Mouse (Mus musculus) spleen, postnatal 10 days (tissue): ENCODE data around the gene Hoxb7.

Experiments
- DNase-seq, 2 experiments: peaks; one replicate each; pipeline ENCODE4 v3.0.0; 2021 to 2022; ENCODE audit warnings: low spot score in 2 of 2

Gene Hoxb7

GRCm38 (mm10) chr11:96284774-96285734 is 1.4 kb upstream of the Hoxb7 start:
- DNase-seq, result no peak

- no peak for DNase-seq
These were observed 439 bp downstream of the Hoxb7 start for GRCm38 (mm10) chr11:96286739-96287385.

GRCm38 (mm10) chr11:96287411-96287810 is 988 bp downstream of the Hoxb7 start:
- DNase-seq, result no peak

DNA sequence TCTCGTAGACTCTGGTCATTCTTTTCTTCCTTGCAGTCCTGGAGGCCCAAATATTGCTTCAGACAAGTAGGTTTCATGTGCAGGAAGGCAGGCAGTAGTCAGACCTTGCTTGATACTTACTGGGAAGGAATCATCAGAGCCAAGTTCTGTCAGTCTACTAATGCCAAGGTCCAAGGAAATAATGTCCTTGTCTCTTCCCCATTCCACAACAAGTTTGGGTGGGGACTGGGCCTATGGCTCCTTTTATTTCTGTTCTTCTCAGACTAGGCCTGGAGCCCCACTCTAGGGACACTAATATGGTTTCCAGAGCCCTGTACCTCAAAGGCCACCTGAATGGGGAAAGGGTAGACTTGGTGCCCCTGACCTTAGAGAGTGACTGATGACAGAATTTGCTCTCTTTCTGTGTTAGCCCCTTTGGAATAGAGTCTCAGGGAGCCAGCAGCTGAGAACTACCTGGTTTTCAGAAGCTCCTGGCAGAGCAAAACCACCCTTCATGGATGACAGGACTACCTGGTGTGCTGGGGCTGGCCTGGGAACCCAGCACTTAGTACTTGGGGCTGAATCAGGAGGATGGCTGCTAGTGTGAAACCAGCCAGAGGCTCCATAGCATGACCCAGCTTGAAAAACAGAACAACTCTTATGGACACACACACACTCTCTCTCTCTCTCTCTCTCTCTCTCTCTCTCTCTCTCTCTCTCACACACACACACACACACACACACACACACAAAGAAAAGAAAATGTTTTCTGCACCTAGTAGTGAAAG is 2.2 kb downstream of the Hoxb7 start:
- DNase-seq, result no peak

GRCm38 (mm10) chr11:96289293-96289692 is 2.9 kb downstream of the Hoxb7 start:
- DNase-seq, result no peak

DNA sequence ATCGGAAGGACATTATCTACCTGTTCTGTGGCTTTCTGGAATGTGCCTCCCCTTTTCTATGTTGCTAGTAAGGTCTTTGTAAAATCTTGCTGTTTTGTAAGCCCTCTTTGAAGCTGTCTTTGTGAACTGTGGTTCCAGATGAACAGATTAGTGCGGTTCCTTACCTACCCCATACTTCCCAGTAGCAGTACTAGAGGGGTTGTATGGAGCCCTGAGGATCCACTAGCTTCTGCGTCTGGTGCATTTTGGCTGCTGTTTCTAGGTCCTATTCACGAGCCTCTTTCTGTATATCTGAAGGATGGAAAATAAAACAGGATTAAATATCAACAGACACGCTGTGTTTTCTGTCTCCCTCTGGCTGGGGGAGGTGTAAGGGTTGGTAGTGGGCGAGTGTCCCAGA is 3.4 kb downstream of the Hoxb7 start:
- no peak for DNase-seq

GRCm38 (mm10) chr11:96290705-96291355 is 4.4 kb downstream of the Hoxb7 start:
- DNase-seq, result no peak

GRCm38 (mm10) chr11:96291681-96292564 is 5.5 kb downstream of the Hoxb7 start, which contains the start of gene Hoxb6:
TSS of gene Hoxb6 (plus strand) at chr11:96292476.
- DNase-seq, result no peak

- DNase-seq, result no peak
These were observed 6.3 kb downstream of the Hoxb7 start for GRCm38 (mm10) chr11:96292565-96293301.

GRCm38 (mm10) chr11:96293302-96293921 is 7.0 kb downstream of the Hoxb7 start:
- no peak for DNase-seq

DNA sequence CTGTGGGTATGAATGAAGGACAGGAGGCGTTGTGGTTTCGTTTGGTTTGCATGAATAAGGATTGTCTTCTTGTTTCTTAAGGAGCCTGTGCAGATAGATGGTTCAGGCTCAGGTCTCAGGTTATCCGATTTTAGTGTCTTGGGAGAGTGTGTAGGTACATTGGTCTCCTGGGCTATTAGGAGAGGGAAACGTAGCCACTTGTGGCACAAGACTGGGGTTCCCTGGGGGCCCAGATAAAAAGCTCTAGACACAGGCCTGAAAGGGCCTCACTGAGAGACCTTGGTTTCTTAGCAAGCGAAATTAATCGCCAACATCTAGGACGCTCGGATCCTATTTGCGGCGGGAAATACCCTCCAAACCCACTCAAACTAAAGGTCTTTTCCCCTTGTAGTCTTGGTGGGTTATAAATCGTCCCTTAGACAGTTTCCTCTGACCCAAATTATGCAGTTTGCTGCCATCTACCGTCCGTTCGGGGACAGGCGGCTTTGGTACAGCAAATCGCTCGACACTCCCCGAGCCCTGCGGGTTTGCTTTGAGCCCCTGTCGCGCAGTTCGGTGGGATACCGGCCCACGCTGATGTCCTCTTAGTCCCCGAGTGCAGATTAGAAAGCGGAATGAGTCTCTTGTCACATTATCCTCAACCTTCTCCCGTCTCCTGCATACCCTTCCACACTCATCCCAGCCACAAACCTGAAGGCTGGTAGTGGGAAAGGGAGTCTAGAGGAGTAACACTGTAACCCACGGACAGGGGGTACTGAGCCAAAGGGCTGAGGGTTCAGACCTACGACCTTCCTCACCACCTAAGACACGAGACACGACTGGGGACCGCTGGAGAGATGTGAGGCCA is 8.0 kb downstream of the Hoxb7 start:
- DNase-seq, result peak; percentile 29 to 74

DNA sequence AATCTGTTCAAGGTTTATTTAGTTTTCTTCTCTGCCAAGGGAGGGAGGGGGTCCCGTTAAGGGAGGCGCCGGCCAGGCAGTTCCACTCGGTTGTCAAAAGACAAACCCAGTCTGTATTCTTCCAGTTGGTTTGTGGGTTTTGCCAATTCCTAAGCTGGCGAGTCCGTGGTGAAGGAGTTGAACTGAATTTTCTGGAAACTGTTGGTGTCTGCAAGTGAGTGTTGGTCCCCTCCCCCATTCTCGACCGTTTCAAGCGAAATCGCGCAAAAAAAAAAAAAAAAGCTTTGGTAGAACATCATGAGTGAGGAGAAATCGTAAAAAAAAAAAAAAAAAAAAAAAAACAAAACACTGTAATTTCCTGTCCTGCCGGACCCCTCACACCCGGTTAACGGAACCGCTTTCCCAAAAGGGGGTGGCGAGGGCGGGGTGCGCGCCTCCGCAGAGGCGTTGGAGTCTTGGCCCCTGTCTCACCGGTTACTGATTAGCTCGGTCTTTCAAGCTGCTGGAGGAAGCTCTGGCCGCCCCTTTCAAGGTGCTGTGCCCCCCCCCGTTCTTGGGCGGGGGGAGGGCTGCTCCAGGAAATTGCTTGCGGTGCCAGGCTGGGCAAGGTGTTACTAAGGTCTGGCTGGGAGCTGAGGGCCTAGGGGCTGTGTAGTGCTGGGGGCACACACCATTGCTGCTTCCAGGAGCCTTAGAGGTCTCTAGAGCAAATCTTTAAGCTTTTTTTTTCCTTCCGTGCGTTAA is 8.8 kb downstream of the Hoxb7 start:
- DNase-seq, result no peak

DNA sequence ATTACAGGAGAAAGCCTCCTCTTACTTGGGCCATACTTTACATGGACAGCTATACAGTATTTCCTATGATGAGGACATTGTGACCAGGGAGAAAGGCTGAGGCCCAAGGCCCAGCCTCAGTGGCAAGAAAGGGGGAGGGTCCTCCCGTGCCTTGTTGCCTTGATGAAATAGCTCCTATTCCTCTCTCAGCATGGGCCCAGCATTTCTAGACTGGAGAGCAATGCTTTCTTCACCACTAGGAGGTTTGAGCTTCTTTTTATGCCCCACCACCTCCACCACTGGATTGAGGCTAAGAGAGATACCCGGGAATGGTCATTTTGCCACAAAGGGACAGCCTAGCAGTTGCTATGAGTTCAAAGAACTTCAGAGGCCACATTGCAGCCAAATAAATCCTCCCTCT is 10.6 kb downstream of the Hoxb7 start:
- DNase-seq, result no peak

DNA sequence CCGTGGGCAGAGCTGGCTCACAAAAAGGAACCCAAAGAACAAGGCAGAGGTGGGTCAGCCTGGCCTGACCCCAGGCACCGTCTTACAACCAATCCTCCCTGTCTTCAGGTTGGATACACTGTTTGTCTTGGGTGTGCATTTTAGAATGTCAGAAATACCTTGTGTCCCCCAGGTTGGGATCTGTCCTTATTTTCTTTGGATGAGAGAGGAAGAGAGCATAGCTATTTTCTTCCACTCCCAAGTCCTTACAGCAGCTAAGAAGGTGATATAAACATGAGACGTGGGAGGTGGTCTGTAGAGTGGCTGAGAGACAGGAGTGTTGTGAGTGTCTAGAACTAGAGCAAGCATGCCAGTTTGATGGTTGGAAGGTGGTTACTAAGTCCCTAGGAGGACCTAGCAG is 11.0 kb downstream of the Hoxb7 start:
- no peak for DNase-seq

DNA sequence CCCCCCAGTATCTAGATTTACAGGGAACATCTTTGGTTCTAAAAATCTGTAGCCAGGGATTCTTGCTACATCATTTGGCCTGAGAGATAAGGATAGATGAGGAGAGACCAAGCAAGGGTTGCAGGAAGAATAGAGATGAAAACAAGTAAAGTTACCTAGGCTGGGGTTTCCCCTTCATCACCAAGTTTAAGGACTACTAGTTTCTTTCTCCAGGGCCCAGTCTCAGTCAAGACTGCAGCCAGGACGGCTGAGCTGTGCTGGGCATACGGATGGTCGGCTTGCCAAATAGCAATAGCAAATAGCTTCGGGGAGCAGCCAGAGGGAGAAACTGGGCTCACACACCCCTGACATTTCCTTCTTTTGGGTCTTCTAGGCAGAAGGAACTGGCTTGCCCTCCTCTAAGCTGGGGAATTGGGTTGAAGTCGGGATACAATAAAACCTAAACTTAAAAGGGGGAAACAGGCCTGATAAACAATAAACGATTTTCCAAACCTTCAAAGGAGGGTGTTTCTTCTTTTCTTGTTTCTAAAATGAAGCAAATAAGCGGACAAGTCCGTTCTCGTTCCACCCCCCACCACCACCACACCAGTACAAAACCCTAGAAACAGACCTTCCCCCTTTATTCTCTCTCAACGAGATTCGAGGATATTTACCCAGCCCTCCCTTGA is 11.7 kb downstream of the Hoxb7 start:
- no peak for DNase-seq

DNA sequence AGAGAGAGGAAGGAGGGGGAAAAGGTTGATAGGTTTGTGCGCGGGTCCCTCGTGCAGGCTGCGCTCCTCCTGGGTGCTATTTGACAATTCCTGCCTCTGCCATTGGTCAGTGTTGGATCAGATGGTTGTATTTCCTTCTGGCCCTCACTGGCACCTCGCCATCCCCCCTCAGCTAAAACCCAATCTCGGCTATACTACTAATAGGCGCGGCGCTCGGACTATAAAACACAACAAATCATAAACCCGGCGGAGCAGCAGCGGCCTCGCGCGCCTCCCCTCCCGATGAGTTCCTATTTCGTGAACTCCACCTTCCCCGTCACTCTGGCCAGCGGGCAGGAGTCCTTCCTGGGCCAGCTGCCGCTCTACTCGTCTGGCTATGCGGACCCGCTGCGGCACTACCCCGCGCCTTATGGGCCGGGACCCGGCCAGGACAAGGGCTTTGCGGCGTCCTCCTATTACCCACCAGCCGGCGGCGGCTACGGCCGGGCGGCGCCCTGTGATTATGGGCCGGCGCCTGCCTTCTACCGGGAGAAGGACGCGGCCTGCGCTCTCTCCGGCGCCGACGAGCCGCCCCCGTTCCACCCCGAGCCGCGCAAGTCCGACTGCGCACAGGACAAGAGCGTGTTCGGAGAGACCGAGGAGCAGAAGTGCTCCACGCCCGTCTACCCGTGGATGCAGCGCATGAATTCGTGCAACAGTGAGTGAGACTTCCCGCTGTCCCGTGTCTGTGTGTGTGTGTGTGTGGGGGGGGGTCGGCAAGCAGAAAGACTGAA is 12.7 kb downstream of the Hoxb7 start:
- DNase-seq, result no peak

GRCm38 (mm10) chr11:96299781-96300180 is 13.4 kb downstream of the Hoxb7 start:
- no peak for DNase-seq
